Mouse (Mus musculus): Measurements from ENCODE around the gene Ldhd. TPM values are rescaled to one million over a fixed set of nuclear protein-coding genes. Genes with fewer than 3 reads are reported as not detected.
A peak's percentile ranks its signal among the peaks of the same experiment; 100 is the strongest.

Gene Ldhd
- total RNA-seq, 2 experiments from 2014 or later = 32.4 to 34.9 TPM

DNA sequence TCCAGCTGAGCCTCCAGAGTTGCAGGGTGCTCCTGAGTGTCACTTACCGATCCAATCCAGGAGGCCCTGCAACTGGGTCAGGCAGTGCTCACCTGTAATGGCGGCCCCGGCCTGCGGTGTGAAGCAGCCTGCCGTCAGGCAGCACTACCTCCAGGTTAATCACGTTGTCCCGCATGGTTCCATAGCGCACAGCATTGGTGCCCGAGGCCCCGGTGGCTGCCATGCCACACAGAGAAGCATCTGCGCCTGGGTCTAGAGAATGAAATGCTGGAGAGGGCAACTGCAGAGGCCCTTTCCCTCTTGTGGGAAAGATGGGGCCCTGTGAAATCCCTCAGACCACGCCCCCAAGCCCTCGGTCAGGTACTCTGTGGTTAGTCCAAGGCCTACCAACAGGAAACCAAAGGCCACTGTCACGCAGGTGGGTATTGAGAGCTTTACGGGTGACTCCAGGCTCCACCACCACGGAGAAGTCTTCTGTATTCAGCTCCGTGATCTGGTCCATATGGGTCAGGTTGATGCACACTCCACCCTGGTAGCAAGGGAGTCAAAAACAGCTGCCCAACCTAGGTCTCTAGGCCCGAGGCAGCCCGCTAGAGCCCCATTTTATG, 1.2 kb downstream of the Ldhd start:
- intact Hi-C loops (cut with DNase I) = no loop called here
- no peak for DNase-seq

DNA sequence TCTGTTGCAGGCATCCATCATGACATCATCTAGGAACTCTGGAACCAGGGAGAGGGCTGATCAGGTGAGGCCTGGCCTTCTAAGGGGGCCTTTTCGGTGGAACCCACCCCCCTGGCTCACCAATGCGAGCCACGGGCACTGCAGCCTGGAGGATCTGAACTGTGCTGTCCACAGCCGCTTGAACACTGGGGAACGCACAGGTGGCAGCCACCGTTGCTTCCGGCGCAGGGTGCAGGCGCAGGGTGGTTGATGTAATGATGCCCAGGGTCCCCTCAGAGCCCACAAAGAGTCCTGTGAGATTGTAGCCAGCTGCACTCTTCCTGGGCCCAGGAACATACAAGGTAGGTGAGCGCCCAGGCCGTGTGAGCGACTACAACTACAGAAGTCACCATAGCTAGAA, 1.8 kb downstream of the Ldhd start:
- DNase-seq = no peak
- intact Hi-C loops (cut with DNase I) = no loop called here

DNA sequence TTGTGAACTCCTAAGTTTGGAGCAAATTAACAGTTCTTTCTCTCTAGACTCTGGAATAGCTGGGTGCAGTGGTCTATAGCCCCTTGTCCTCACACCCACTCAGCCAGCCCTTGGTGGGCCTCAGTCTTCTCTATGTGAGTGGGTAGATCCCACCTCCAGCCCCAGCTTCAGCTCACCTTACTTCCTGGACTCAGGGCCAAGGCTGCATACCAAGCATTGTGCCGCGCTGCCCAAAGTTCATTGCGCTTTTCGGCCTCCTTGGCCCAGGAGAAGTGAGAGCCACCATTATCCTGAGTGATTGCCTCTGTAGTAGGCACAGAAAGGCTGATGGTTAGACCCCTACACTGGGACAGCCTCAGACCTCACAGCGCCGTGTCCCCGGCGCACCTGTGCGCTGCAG, 2.3 kb downstream of the Ldhd start:
- intact Hi-C loops (cut with DNase I) = no loop called here
- no peak for DNase-seq

DNA sequence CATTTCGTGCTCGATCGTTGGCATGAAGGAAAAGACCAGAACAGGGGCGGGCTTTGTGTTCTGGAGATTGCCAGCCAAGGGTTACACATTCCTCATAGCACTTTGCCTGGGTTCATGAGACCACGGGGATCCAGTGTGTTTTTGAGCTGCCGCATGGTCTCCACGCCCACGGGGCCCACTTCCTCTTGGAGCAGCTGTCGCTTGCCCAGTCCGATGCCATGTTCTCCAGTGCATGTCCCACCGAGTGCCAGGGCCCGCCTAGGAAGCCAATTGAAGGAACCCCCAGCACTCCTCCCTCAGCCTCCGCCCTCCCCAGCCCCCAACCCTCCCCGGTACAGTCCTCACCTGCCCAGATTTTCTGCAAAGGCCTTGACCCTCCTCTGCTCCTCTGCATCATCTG, 3.2 kb downstream of the Ldhd start:
- DNase-seq = no peak
- intact Hi-C loops (cut with DNase I) = loop anchor here (1.0 kb wide), 1 partner anchor 91 kb away; the partner anchor contains the start of gene Znrf1

DNA sequence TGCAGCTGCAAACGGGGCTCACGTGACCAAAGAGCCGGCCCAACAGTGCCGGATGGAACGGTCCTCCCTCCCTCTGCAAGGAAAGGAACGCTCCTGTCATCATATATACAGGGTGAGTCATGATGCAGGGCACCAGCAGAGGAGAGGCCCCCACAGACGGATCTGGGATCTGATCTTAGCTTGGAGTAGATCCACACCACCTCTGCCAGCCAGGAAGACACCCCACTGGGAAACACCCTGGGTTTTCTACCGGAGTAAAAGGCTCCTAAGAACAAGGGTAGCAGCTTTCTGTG, 3.7 kb downstream of the Ldhd start:
- intact Hi-C loops (cut with DNase I) = loop anchor here (1.0 kb wide), 1 partner anchor 90 kb away; the partner anchor contains the start of gene Znrf1
- DNase-seq = no peak

DNA sequence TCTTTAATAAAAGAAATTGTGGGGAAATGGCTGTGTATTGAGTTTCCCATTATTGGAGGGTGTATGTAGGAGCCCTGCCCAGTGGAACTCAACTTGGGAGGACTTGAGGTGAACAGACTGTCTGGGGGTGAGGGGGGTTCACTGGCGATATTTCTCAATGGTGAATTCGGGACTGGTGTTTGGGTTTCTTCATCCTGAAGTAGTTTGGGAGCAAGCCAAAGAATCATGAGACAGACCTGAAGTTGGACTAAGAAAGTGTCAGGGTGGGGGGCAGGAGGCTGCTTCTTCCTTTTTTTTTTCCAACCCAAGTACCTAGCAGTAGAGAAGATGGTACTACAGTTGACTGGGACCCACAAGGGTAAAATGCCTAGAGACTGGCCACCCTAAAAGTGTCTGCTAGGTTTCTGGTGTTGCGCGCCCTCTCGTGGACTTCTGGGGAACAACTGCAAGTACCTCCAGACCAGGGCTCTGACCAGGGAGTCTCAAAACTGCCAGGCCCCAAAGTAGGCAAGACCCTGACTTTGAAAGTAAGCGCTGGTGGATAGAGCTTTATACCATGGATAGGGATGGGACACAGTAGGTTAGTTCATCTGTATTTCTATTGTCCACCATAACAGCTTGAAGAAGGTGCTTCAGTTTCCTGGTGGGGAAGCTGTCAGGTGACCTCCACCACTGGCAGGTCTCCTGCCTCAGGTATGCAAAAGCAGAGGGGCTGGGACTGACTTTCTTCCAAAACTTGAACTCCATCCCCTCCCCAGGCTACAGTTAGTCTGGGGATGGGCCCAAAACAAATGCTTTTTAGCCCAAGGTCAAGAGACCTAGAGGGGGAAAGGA, 4.3 kb downstream of the Ldhd start:
- intact Hi-C loops (cut with DNase I) = loop anchor here (1.0 kb wide), 1 partner anchor 90 kb away; the partner anchor contains the start of gene Znrf1
- peak; percentile 66 to 75 for DNase-seq

DNA sequence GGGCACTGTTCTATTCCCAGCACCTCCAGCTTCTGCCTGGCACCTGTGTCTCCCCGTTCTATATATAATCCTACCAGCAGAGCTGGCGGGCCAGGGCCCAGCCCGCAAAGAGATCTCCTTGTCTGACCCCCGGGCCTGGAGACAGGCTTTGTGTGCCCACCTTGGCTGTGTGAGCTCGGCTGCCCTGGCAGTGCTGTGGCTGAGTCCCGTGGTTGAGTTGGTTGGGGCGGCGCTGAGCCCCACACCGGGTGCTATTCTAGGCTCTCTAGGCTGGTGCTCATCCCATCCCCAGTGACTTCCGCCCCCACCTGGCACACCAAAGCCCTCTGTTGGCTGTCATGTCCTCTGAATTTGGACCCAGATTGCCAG, 5.3 kb downstream of the Ldhd start:
- DNase-seq = peak in 1 of 2 experiments; percentile 58
- intact Hi-C loops (cut with DNase I) = no loop called here

DNA sequence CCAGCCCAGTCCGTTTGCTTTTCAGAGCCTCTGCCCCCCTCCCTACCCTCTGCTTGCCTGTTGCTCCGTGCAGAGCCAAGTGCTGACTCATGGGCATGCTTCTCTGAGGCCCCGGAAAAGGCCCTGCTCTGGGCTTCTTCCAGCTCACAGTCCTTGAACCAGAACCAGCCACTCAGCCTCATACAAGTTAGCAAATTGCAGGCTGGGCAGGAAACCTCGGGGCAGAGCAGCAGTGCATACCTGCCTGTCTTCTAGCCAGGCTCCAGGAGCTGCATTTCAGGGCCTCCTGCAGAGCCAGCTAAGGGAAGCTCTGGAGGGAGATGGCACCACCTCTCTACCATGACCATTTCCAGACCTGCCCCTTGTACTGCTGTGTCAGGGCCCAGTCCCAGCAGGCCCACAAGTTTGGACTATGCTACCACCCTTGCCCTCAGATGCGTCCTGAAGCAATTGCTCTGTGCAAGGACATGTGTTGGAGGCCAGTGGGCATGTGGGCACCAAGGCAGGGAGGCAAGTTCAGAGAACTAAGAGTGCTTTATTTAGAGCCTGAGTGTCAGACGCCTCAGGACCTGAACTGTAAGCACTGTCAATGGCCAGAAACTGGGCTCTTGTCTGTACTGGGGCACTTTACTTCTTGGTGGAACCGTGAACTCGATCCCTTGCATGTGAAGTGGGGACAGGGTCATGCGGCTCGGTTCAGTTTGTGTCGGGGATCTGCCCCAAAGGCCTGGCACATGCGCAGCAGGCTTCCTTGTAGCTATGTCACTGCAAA, 5.9 kb downstream of the Ldhd start:
- peak; percentile 54 to 57 for DNase-seq
- intact Hi-C loops (cut with DNase I) = no loop called here

DNA sequence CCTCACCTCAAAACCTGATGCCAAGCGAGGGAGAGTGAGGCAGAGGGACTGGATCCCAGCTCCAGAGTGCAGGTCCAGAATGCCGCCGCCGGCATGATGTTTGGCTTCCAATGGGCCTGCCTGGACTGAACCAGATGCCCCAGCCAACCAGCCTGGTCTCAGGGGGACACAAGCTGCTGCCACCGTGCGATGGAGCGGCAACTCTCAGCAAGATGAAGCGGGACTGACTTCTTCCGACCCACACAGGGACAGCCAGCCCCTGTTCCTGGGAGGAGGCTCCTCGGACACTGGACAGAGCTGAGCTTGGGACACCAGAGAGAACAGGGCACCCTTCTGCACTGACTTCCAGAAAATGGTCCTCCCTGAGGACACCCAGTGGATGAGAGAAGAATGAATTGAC, 7.6 kb downstream of the Ldhd start:
- intact Hi-C loops (cut with DNase I) = no loop called here
- DNase-seq = no peak

DNA sequence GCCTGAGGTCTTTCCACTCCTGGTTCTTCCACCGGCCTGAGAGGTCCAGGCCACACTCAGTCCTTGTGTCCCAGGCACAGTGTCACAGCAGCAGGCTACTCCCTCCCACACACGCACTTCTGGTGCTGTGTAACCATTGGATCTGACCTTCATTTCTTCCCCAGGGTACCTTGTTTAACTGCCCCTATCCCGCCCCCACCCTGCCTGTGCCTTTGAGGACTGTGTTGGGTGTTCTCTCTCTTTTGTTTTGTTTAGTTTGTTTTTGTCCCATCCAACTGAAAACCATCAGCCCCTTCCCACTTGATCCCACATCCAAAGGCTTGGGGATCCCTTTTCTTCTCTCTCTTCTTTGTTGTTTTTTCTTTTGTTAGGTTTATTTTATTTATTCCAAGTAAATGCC, 8.1 kb downstream of the Ldhd start:
- DNase-seq = no peak
- intact Hi-C loops (cut with DNase I) = no loop called here

DNA sequence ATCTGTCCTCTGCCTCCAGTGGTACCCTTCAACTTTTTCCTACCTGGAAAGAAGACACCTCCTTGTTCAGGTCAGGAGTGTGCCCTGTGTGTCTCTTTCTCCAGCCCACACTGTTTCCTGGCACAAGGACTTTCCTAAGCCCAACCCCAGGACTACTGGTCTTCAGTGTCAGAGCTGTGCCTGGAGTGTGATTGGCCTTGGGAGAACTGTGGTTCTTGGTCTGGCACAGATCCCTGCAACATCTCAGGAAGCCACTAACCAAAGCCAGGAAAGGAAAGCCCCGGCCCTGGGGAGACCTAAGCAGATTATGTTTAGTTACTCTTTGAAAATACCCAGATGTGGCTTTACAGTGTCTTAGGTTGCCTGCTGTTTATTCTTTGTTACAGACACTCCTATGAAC, 10.2 kb downstream of the Ldhd start:
- DNase-seq = no peak
- intact Hi-C loops (cut with DNase I) = no loop called here

DNA sequence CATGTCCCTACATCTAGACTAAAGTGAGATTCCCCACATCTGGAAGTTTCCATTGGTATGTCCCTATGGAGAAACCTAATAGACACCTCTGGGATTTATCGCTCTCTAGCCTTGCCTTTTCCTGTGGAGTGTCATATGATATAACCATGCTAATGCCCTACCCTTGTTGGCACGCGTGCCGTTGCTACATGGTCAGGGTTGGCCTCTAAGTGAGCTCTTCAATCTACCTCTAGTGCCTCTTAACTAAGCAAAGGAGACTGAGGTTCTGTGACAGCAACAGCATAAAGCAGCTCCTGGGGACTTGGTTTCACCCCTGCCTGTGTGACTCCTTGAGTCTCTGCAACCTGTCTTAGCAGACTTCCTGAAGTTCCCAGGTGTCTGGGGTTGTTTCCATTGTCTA, 11.9 kb downstream of the Ldhd start:
- intact Hi-C loops (cut with DNase I) = no loop called here
- no peak for DNase-seq

DNA sequence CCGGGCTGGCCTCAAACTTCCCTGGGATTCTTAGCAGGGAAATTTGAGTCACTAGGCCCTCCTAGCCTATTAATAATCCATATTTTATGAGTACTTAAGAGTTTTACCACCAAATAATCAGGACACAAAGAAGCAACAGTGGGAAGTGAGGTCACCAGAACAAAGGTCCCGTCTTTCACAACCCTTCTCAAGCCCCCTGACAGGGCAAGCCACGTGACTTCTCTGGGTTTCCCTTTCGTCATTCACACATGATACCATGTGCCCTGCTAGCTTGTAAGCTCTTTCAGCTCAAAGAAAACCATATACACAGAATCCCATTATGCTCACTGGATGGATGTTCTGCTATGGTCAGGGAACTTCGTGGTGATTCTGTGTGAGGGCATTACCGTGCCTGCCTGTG, 12.4 kb downstream of the Ldhd start:
- intact Hi-C loops (cut with DNase I) = no loop called here
- DNase-seq = no peak

DNA sequence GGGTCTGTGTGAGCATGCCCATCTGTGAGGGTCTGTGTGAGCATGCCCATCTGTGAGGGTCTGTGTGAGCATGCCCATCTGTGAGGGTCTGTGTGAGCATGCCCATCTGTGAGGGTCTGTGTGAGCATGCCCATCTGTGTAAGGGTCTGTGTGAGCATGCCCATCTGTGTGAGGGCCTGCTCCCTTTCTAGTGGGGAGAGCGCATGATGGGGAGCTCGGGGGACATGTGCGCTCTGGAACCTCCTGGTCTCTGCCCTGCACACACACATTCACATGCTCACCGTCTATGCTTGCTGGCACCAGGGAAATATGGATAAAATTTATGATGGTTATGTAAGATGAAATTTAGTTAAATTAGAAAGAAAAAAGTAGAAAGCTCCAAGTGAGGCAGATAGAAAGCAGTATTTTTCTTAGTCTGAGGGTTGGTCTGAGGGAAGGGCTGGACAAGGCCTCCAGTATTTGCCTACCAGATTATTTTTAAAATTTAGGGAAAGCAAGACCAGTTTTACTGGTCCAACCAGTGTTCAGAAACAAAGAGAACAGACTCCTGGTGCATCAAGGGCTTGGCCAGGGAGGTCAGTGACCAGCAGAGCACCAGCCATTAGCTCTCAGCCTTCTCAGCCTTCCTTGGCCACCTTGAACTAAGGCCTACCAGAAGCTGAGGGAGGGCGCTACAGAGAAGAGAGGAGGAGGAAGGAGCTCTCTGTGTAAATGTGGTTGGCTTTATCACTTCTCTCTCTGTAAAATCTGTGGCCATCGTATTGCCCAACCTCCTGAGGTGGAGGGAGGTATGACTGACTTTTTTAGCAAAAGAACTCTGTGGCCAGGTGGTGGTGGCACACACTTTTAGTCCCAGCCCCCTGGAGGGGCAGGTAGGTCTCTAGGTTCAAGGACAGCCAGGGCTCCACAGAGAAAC, 15.1 kb downstream of the Ldhd start:
- intact Hi-C loops (cut with DNase I) = no loop called here

DNA sequence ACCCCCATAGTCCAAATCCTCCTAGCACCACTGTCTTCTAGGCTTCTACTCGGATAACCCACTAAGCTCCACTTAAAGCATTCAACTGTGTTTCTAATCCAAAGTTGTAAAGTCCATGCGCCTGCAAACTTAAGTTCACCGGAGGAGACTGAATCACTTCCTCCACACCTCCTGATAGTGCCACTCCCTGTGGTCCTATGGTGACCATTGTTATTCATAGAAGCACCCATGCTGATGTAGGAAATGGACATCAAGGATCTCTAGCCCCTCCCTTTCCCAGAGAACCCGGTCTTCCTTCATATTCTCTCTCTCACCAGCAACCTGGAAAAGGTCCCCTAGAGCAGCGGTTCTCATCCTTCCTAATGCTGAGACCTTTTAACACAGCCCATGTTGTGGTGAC, 17.0 kb downstream of the Ldhd start:
- DNase-seq = no peak
- intact Hi-C loops (cut with DNase I) = no loop called here

More for the DNA sequence above, 15.1 kb downstream of the Ldhd start:
- no peak for DNase-seq

DNA sequence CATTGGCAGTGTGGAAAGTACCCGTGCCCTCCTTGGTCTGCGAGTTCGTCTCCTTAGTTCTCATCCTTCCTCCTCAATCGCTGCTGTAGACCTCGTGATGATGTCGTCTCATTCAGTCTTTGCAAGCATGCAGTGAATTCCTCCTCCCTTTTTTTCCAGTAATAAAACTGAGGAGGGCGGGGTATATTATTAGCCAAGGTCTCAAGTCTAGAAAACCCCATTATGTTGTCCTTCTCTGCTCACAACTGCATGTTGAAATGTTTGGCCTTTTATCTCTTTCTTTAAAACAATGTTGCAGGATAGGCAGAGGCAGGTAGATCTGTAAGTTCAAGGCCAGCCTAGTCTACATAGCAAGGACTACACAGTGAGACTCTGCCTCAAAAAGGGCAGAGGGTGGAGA, 22.8 kb downstream of the Ldhd start:
- intact Hi-C loops (cut with DNase I) = no loop called here
- DNase-seq = no peak

DNA sequence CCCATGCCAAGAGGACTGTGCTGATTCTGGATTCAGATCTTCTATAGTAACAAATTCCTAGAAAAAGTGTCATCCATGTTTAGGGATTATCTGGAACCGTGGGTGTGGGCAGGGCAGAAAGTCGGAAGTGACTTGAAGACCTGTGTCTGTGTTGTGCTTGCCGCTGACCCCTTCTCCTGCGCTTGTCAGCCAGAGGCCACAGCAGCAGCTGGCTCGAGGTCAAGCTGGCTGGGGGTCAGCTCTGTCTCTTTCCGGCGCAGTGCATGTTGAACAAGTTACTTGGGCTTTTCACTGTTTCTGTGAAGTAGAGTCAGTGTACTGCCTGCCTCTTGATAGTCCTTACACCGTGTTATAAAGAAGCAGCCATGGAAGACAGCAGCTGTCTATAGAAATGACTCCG, 23.2 kb downstream of the Ldhd start:
- DNase-seq = no peak
- intact Hi-C loops (cut with DNase I) = no loop called here

DNA sequence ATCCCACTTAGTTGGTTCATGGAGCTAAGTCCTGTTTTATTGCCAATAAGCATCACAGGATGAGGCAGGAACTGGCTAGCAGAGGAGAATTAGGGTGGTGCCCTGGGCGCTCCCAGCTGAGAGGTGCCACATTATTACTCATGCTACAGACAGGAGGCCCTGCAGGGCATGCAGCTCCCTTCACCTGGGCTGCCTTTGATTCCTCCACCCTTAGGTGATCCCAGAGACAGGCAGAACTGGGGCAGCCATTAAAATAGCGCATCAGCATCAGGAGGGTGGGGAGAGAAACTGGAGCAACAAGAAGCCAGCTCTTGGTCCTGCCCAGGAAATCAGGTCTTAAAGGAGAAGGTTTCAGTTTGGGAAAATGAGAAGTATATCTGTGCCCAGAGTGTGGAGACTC, 25.2 kb downstream of the Ldhd start:
- DNase-seq = no peak
- intact Hi-C loops (cut with DNase I) = no loop called here

DNA sequence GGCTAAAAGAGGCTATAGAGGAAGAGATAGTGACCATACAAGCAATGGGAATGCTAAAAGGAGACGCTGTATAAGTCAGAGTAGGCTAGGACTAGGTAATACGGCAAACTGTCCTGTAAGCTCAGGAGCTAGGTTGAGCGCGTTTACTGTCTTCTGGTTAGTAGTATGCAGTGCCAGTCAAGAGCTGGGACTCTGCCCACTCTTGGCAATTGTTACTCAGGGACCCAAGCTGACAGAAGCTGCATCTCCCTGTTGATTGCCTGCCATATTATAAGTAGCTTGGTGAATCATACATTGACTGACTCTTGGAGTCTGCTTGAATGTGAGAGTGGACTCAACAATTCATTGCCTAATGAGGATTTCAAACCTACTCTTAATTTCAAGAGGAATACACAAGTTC, 28.1 kb downstream of the Ldhd start:
- DNase-seq = no peak
- intact Hi-C loops (cut with DNase I) = no loop called here

DNA sequence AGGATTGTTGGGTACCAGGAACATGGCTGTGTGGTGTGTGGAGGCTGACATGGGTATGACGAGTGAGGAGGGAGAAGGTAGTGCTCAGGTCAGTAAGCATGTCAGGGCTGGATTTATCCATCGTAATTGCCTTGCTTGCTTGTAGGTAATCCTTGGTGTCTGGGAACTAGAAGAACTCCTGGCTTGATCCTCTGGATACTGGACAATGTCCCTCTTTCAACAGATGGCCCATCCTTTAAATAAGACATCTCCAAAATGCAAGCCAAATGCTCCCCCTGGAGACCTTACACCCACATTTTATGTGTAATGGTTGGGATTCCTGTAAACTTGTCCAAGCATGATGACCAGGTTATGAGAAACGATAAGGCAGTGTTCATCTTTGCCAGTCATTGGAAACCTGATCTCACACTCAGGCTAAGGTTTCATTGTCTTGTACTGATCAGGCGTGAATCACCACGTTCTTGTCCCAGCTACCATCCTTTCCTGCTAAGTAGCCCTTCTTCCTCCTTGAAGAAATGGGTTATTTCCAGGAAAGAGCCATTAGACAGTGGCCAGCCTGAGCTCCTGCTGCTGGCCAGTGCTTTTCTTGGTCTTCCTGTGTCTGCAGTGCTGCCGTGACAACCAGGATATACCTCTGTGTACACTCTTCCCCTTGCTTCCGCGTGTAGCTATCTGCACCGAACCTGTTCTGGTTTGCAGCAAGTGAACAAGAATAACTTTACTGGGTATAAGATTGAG, 30.3 kb downstream of the Ldhd start:
- intact Hi-C loops (cut with DNase I) = no loop called here

More for the DNA sequence above, 30.3 kb downstream of the Ldhd start:
- DNase-seq = no peak
